Mouse (Mus musculus): ENCODE results near the gene Cenpj. TPM values are rescaled to one million over a fixed set of nuclear protein-coding genes. Genes with fewer than 3 reads are reported as not detected.

Gene Cenpj
- polyA plus RNA-seq, 1 experiment from 2014 or later, result 11.4 TPM

DNA sequence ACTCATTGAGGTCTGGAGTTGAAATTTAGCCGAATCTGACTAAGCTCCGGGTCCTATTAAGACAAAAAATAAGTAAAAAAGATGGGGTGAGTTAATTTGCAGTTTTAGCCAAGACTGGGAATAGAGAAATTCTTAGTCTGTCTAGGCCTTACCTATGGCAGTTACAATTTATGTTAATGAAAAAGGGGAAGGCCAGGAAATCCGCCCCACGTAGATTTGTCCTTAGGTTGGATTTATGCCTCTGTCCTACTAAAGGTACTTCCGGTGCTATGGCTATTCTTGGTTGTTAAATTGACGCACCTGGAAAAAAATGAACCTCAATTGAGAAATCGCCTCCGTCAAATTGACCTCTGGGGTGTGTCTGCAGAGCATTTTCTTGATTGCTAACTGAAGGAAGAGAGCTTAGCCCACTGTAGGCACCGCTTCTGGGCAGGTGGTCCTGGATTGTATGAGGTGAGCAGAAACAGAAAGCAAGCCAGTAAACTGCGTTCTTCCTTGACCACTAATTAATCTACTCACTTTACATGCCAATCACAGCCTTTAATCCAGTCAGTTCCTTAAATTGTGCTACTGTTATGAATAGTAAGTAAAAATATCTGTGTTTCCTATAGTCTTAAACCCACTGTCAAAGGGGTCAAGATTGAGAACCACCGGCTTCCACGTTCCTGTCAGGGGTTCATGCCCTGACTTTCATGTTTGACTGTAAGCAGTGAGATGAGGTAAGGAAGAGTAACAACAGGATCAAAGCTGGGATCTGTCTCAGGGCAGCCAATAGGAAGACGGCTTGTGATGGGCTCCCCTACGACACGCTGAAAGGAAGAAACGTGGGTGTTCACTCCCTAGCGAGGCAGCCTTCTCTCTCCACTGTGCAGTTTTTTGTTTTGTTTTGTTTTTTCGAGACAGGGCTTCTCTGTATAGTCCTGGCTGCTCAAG, 1.0 kb upstream of the Cenpj start:
- Histone ChIP-seq H3K27ac (peak overlapping the region; percentile 66; the same call in 1 of the 2 replicates), H3K9ac (peak overlapping the region; percentile 60; the same call in 1 of the 2 replicates), H3K4me2 (peak overlapping the region; percentile 78), H3K9me3 (replicated peaks) (no peaks in the 10 kb centered on the region), H3K4me1 (peaks cover 13% of the 10 kb centered on the region), H3K4me3 (replicated peaks) (peak overlapping the region; percentile 70), H3K36me3 (no peaks in the 10 kb centered on the region), H3K27me3 (no peaks in the 10 kb centered on the region)
- no peak for ATAC-seq (replicated peaks; ENCODE audit: low FRiP score)
- 66% methylated on average over 18 of the region's 18 CpGs for whole genome bisulfite sequencing

DNA sequence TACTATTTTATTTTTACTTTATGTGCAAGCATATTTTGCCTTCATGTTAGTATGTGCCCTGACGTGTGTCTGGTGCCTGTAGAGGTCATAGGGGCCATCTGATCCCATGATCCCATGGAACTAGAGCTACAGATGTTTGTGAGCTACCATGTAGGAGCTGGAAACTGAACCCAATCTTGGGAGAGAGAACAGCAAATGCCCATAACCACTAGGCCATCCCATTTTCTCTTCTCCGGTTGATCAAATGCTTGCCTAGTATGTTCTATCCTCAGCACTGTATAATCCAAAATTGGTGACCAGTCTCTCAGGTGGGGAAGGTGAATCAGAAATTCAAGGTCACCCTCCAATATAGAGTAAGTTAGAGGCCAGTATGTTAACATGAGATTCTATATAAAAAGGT, 2.7 kb downstream of the Cenpj start:
- Histone ChIP-seq H3K4me1 (peaks cover 25% of the 10 kb centered on the region), H3K27ac (no peak overlapping the region), H3K4me3 (replicated peaks) (peak overlapping the region; percentile 69), H3K27me3 (no peaks in the 10 kb centered on the region), H3K4me2 (peak overlapping the region; percentile 64), H3K9ac (no peak overlapping the region), H3K36me3 (no peaks in the 10 kb centered on the region), H3K9me3 (replicated peaks) (no peaks in the 10 kb centered on the region)
- ATAC-seq (replicated peaks; ENCODE audit: low FRiP score), result no peak
- 73% methylated on average over 2 of the region's 2 CpGs for WGBS

DNA sequence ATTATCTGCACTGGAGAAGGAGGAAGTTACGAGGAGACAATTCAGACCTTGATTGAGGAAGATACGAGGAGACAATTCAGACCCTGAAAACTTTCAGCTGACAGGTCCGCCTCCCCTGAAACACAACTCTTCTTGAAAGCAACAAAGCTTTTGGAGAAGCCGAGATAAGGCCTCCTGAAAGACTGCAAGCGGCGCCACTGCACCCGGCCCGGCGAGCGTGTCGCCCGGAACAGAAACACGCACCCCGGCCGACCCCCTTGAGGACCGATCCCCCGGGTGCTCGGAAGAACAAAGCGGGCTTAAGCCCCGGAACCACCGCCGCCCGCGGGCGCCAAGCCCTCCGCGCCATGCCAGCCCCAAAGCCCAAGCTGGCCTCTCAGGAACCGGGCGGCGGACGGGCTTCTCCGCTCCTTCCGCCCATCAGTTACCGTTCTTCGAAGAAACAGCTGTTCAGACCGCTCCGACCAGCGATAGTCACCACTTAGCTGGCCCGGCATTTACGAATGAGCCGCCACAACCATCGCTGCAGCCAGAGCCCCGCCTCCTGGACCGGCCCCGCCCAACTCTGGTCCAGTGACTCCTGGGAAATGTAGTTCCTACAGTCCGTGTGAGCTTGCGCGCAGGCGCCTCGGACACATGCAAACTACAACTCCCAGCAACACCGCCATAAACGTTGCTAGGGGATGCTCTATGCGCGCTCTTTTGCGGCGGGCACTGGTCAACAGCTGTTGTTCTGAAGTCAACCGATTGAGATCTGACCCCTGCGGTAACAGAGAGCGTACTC, 3.7 kb downstream of the Cenpj start:
- peak overlapping the region; percentile 64 for H3K4me2 ChIP-seq

DNA sequence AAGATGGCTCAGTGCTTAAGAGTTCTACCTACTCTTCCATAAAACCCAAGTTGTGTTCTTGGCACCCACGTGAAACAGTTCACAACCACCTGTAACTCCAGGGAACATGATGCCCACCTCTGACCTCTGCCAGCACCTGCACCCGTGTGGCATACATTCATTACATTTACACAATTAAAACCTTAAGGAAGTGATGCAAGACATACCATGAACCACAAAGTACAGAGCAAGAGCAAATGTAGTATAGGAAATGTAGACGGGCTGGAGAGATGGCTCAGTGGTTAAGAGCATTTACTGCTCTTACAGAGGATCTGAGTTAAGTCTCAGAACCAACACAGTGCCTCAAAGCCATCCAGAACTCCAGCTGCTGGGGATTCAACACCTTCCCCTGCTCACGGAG, 6.2 kb downstream of the Cenpj start:
- ATAC-seq (replicated peaks; ENCODE audit: low FRiP score), result no peak
- Histone ChIP-seq H3K9ac (no peak overlapping the region), H3K4me3 (replicated peaks) (no peak overlapping the region), H3K27ac (no peak overlapping the region), H3K4me2 (no peak overlapping the region), H3K9me3 (replicated peaks) (no peaks in the 10 kb centered on the region), H3K27me3 (no peaks in the 10 kb centered on the region), H3K36me3 (peaks cover 4% of the 10 kb centered on the region; the same call in 1 of the 2 replicates), H3K4me1 (peaks cover 14% of the 10 kb centered on the region)
- 73% methylated on average over 4 of the region's 4 CpGs for WGBS

More for the DNA sequence above, 3.7 kb downstream of the Cenpj start:
- Histone ChIP-seq H3K36me3 (no peaks in the 10 kb centered on the region), H3K27me3 (no peaks in the 10 kb centered on the region), H3K9ac (peak overlapping the region; percentile 55), H3K9me3 (replicated peaks) (no peaks in the 10 kb centered on the region), H3K27ac (peak overlapping the region; percentile 70), H3K4me1 (peaks cover 27% of the 10 kb centered on the region), H3K4me3 (replicated peaks) (peak overlapping the region; percentile 69)
- peak; percentile 97 for ATAC-seq (replicated peaks; ENCODE audit: low FRiP score)
- WGBS, result under 1% methylated on average over 59 of the region's 59 CpGs

DNA sequence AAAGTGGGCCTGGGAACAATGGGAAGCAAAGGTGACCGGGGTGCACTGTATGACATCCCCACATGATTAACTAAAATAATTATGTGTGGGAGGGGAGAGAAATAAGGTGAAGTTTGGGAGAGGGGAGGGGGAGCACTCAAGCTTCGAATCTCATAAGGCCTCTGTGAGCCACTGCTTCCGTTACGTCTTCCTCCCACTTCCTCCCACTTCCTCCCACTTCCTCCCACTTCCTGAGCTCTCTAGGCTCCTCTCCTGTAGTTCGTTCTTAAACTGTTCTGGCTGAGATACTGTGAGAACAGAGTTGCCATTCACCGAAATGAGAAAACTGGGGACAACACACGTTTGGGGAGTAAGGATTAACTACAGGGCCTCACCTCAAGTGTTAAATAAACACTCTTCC, 7.7 kb downstream of the Cenpj start:
- ATAC-seq (replicated peaks; ENCODE audit: low FRiP score), result no peak
- Histone ChIP-seq H3K27ac (peak overlapping the region; percentile 37; the same call in 1 of the 2 replicates), H3K36me3 (peaks cover 17% of the 10 kb centered on the region), H3K9ac (no peak overlapping the region), H3K4me3 (replicated peaks) (no peak overlapping the region), H3K9me3 (replicated peaks) (no peaks in the 10 kb centered on the region), H3K4me1 (peaks cover 14% of the 10 kb centered on the region), H3K27me3 (no peaks in the 10 kb centered on the region), H3K4me2 (no peak overlapping the region)
- 36% methylated on average over 7 of the region's 7 CpGs for WGBS

DNA sequence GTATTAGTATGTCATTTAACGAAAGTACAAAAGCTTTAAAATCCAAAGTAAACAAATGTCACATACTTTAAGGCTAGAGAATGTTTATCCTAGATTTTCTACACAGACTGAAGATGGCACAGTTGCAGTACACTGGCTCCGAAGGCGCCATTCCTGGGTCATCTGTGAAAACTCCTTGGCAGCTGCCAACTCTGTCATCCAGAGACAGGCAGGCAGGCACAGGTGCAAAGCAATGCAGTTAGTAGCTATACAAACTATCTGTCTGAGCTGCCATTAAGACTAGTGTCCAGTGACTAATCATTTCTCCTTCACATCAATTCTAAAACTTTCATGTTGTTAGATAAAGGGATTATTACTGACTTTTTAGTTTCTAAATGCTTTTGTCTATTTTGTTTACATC, 16.1 kb downstream of the Cenpj start:
- 90% methylated on average over 3 of the region's 3 CpGs for WGBS
- ATAC-seq (replicated peaks; ENCODE audit: low FRiP score), result no peak
- no peak overlapping the region for H3K9ac ChIP-seq
- H3K4me1 ChIP-seq, result no peaks in the 10 kb centered on the region
- no peaks in the 10 kb centered on the region for H3K9me3 ChIP-seq (replicated peaks)
- H3K27me3 ChIP-seq, result no peaks in the 10 kb centered on the region
- H3K27ac ChIP-seq, result no peak overlapping the region
- no peak overlapping the region for H3K4me3 ChIP-seq (replicated peaks)
- H3K36me3 ChIP-seq, result peaks cover 37% of the 10 kb centered on the region
- no peak overlapping the region for H3K4me2 ChIP-seq

DNA sequence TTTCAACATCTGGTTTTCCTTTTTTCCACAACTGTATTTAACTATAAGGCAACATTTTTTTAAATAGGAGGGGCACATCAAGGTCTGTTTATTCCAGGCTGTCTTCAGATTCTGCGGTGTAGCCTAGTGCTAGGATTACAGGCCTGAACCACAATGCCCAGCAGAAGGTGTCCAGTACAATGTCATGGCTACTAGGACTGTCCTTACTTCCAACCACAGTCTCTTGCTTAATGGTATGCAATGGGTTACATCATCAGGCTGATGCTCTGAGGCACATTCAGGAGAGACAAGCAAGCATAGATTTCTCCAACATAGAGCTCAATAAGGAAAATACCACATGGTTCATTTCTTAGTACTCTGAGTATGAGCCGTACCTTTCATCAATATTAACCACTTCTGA, 20.5 kb downstream of the Cenpj start:
- Histone ChIP-seq H3K9ac (no peak overlapping the region), H3K27ac (no peak overlapping the region), H3K4me2 (no peak overlapping the region), H3K9me3 (replicated peaks) (no peaks in the 10 kb centered on the region), H3K36me3 (peaks cover 58% of the 10 kb centered on the region), H3K4me1 (no peaks in the 10 kb centered on the region), H3K27me3 (no peaks in the 10 kb centered on the region), H3K4me3 (replicated peaks) (no peak overlapping the region)
- 98% methylated on average over 2 of the region's 2 CpGs for WGBS
- ATAC-seq (replicated peaks; ENCODE audit: low FRiP score), result no peak

DNA sequence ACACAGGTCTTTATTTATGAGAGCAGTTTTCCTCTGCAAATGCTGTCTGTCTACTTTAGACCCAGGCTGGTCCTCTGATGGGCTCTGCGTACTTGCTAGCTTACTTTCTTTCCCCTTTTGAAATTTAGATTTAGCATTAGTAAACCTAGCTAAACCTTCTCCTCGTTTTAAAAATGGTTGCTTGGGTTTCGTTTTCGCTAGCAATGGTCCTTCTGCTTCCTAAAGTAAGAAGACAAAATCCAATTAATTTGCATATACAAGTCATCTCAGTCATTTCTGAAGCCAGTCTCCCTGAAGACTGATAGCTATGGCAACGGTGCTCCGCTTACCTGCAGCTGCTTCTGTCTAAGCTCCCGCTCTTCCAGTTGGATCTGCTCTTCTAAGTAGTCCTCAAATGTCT, 21.9 kb downstream of the Cenpj start:
- H3K4me3 ChIP-seq (replicated peaks), result no peak overlapping the region
- H3K27ac ChIP-seq, result no peak overlapping the region
- H3K9ac ChIP-seq, result no peak overlapping the region
- H3K27me3 ChIP-seq, result no peaks in the 10 kb centered on the region
- no peak overlapping the region for H3K4me2 ChIP-seq
- peaks cover 56% of the 10 kb centered on the region for H3K36me3 ChIP-seq
- no peak for ATAC-seq (replicated peaks; ENCODE audit: low FRiP score)
- WGBS, result 95% methylated on average over 7 of the region's 7 CpGs
- no peaks in the 10 kb centered on the region for H3K4me1 ChIP-seq
- no peaks in the 10 kb centered on the region for H3K9me3 ChIP-seq (replicated peaks)

DNA sequence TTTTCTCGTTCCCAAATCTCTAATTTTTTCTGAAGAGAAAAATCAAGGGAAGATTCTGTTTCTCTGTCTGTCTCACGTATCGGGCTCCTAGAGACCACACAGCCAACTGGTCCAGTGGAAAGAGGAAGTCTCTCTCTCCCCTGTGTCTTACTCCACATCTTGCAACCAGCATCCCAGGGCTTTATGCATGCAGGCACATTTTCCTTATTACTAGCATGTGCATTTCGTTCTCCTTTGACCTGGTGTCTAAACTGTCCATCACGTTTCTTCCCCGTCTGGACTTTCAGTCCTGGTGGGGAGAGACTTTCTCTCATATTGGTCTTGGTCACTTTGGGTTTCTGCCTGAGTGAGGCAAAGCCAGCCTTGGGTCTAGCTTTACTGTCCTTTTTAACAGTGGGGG, 22.3 kb downstream of the Cenpj start:
- Histone ChIP-seq H3K27ac (no peak overlapping the region), H3K36me3 (peaks cover 52% of the 10 kb centered on the region), H3K4me2 (no peak overlapping the region), H3K4me1 (no peaks in the 10 kb centered on the region), H3K4me3 (replicated peaks) (no peak overlapping the region), H3K9ac (no peak overlapping the region), H3K27me3 (no peaks in the 10 kb centered on the region), H3K9me3 (replicated peaks) (no peaks in the 10 kb centered on the region)
- 90% methylated on average over 6 of the region's 6 CpGs for WGBS
- no peak for ATAC-seq (replicated peaks; ENCODE audit: low FRiP score)

DNA sequence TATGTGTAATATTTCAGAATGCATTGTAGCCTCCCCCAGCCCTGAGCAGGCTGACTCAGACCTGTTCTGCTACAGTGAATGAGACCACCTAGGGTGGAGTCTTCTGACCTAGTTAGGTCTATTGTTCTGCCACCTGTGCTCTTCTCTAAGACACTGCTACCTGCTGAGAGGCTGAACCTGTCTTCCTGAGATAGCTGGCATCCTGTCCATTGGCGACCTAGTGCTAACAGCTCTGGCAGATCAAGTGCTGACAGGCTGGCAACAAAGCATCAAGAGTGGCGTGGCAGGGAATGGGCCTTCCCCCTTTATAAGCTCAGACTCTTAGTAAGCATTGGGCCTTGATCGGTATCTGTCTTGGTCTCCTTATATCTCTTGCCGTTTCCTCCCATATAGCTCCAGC, 24.3 kb downstream of the Cenpj start:
- no peak overlapping the region for H3K4me3 ChIP-seq (replicated peaks)
- 86% methylated on average over 4 of the region's 4 CpGs for WGBS
- no peak for ATAC-seq (replicated peaks; ENCODE audit: low FRiP score)
- H3K4me1 ChIP-seq, result no peaks in the 10 kb centered on the region
- H3K4me2 ChIP-seq, result no peak overlapping the region
- H3K9me3 ChIP-seq (replicated peaks), result no peaks in the 10 kb centered on the region
- H3K36me3 ChIP-seq, result peaks cover 48% of the 10 kb centered on the region
- no peak overlapping the region for H3K9ac ChIP-seq
- H3K27ac ChIP-seq, result no peak overlapping the region
- no peaks in the 10 kb centered on the region for H3K27me3 ChIP-seq

DNA sequence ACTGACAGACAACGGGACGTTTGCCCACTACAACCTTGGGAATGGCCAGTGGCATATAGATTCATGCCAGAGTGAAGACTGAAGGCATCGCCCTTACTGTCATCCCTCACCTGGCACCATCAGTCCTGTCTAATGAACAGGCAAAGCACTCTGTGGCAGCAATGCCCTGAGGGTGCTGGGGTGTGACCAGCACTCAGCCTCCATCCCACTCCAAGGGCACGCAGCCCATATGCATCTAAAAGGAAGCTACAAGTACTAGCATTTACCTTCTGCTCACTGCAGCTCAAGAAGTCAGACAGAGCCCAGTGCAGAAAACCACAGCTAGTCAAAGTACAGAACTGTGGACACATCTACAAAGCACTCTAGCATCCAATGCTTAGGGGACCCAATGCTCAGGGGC, 29.7 kb downstream of the Cenpj start:
- no peak overlapping the region for H3K4me3 ChIP-seq (replicated peaks)
- ATAC-seq (replicated peaks; ENCODE audit: low FRiP score), result no peak
- H3K9ac ChIP-seq, result no peak overlapping the region
- H3K27me3 ChIP-seq, result no peaks in the 10 kb centered on the region
- 88% methylated on average over 4 of the region's 4 CpGs for WGBS
- peaks cover 16% of the 10 kb centered on the region; the same call in 1 of the 2 replicates for H3K36me3 ChIP-seq
- no peaks in the 10 kb centered on the region for H3K9me3 ChIP-seq (replicated peaks)
- no peak overlapping the region for H3K27ac ChIP-seq
- no peak overlapping the region for H3K4me2 ChIP-seq
- H3K4me1 ChIP-seq, result no peaks in the 10 kb centered on the region

DNA sequence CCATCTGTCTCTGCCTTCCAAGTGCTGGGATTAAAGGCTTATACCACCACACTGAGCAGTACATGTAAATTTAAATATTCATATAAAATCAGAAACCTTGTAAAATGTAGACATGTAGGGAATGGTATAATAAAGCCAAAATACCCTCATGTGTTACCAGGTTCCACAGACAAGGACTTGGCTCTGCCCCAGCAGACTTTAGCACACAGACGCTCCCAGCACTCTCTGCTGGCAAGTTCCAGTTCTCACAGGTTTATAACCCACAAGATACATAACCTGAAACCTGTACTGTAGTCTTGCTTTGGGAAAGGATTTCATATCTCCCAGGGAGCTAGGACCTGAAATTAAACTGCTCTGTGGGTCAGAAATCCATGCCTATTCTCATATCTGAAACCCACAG, 30.3 kb downstream of the Cenpj start:
- peaks cover 13% of the 10 kb centered on the region; the same call in 1 of the 2 replicates for H3K36me3 ChIP-seq
- H3K27me3 ChIP-seq, result no peaks in the 10 kb centered on the region
- H3K4me1 ChIP-seq, result no peaks in the 10 kb centered on the region
- no peak overlapping the region for H3K4me3 ChIP-seq (replicated peaks)
- H3K27ac ChIP-seq, result no peak overlapping the region
- H3K9me3 ChIP-seq (replicated peaks), result no peaks in the 10 kb centered on the region
- ATAC-seq (replicated peaks; ENCODE audit: low FRiP score), result no peak
- no peak overlapping the region for H3K4me2 ChIP-seq
- no peak overlapping the region for H3K9ac ChIP-seq
- 89% methylated on average over 1 of the region's 1 CpGs for WGBS
